Mouse (Mus musculus) spleen, adult 2 months (tissue): ENCODE measurements around the gene Fam172a.

Source experiments
- CTCF ChIP-seq: fragments of 200-500 bp; IDR thresholded peaks from 2 replicates; pipeline ENCODE4 v1.5.1; 2011; ENCODE audit warnings: mild to moderate bottlenecking, inconsistent platforms; ENCODE audit not compliant: insufficient read depth, insufficient read length, insufficient replicate concordance; ENCODE audit errors: extremely low read depth
- POLR2A ChIP-seq: fragments of 200-500 bp; IDR thresholded peaks from 2 replicates; pipeline ENCODE4 v1.6.1; 2011; ENCODE audit warnings: low read depth, low read length, inconsistent platforms

GRCm38 (mm10) chr13:78162149-78162548, 460.3 kb downstream of the Fam172a start:
- TF ChIP-seq CTCF, result no peak
- TF ChIP-seq POLR2A, result no peak
